In genomic region chr8:70211726-70212111, GRCm38 (mm10) we compare ENCODE assay signal across 8 mouse cellular contexts. TPM values are rescaled to one million over a fixed set of nuclear protein-coding genes. Genes with fewer than 3 reads are reported as not detected.
A peak's percentile ranks its signal among the peaks of the same experiment; 100 is the strongest.
DNase-seq lines count a peak whose midpoint lies in the region; ATAC-seq and TF ChIP-seq lines count a peak whose summit lies in the region.

No protein-coding gene starts in this region.

- WGBS in kidney, embryonic 15.5 days = 1% methylated on average over 31 of the region's 31 CpGs
- WGBS in embryonic facial prominence, embryonic 14.5 days = 3% methylated on average over 26 of the region's 31 CpGs
- 1% methylated on average over 31 of the region's 31 CpGs for WGBS in intestine, embryonic 16.5 days
- 3% methylated on average over 31 of the region's 31 CpGs for WGBS in midbrain, embryonic 15.5 days

- no peak for TF ChIP-seq RAD21 in MEL (IDR thresholded peaks at IDR 0.05; ENCODE audit: low read depth, low read length)

- peak overlapping the region; percentile 69 for H3K27ac ChIP-seq in kidney, embryonic 15.5 days
- H3K27ac ChIP-seq in MEL (ENCODE audit: control insufficient read depth, low read depth, low read length) = peak overlapping the region; percentile 22; the same call in 1 of the 2 replicates
- no peak overlapping the region for H3K27ac ChIP-seq in embryonic facial prominence, embryonic 14.5 days (replicated peaks; ENCODE audit: low read depth, low read length)
- H3K27ac ChIP-seq in intestine, embryonic 16.5 days (ENCODE audit: low read length) = peak overlapping the region; percentile 45; the same call in 1 of the 2 replicates
- H3K27ac ChIP-seq in midbrain, embryonic 15.5 days = peak overlapping the region; percentile 72; the same call in 1 of the 2 replicates

- no peaks in the 10 kb centered on the region for H3K9me3 ChIP-seq in kidney, embryonic 15.5 days (replicated peaks)
- H3K9me3 ChIP-seq in MEL (replicated peaks; ENCODE audit: insufficient read depth, low read length) = no peaks in the 10 kb centered on the region
- H3K9me3 ChIP-seq in embryonic facial prominence, embryonic 14.5 days (ENCODE audit: control insufficient read depth, low read length) = no peaks in the 10 kb centered on the region
- H3K9me3 ChIP-seq in intestine, embryonic 16.5 days (ENCODE audit: control insufficient read depth, low read length) = no peaks in the 10 kb centered on the region
- no peaks in the 10 kb centered on the region for H3K9me3 ChIP-seq in midbrain, embryonic 15.5 days

- no peak for TF ChIP-seq EP300 in MEL (IDR thresholded peaks at IDR 0.05; ENCODE audit: low read depth in 1 of 2, low read length in 2 of 2)

- H3K79me2 ChIP-seq in MEL (ENCODE audit: control insufficient read depth, insufficient read depth, low read length, poor library complexity) = peaks cover 24% of the 10 kb centered on the region

- H3K36me3 ChIP-seq in kidney, embryonic 15.5 days = no peaks in the 10 kb centered on the region
- H3K36me3 ChIP-seq in MEL (ENCODE audit: control insufficient read depth in 1 of 2, insufficient read depth in 2 of 2, low read length in 2 of 2) = peaks cover 0 to 30% of the 10 kb centered on the region in 2 experiments; a peak in 2 of 4 replicates
- no peaks in the 10 kb centered on the region for H3K36me3 ChIP-seq in embryonic facial prominence, embryonic 14.5 days (ENCODE audit: control insufficient read depth, insufficient read depth, low read length)
- no peaks in the 10 kb centered on the region for H3K36me3 ChIP-seq in intestine, embryonic 16.5 days (ENCODE audit: control insufficient read depth, insufficient read depth, low read length)
- H3K36me3 ChIP-seq in midbrain, embryonic 15.5 days (replicated peaks) = no peaks in the 10 kb centered on the region

- H3K9ac ChIP-seq in kidney, embryonic 15.5 days = peak overlapping the region; percentile 68
- peak overlapping the region; percentile 79 for H3K9ac ChIP-seq in MEL (ENCODE audit: control insufficient read depth, low read depth, low read length, poor library complexity, severe bottlenecking)
- peak overlapping the region; percentile 73 for H3K9ac ChIP-seq in embryonic facial prominence, embryonic 14.5 days (ENCODE audit: low read depth, low read length)
- peak overlapping the region; percentile 78 for H3K9ac ChIP-seq in intestine, embryonic 16.5 days (ENCODE audit: low read depth, low read length)
- H3K9ac ChIP-seq in midbrain, embryonic 15.5 days = peak overlapping the region; percentile 59

- H3K4me3 ChIP-seq in kidney, embryonic 15.5 days (replicated peaks) = peak overlapping the region; percentile 73
- peak overlapping the region; percentile 83 to 86 for H3K4me3 ChIP-seq in MEL (ENCODE audit: control insufficient read depth in 1 of 2, insufficient read depth in 1 of 2, low read depth in 2 of 2, low read length in 2 of 2)
- H3K4me3 ChIP-seq in embryonic facial prominence, embryonic 14.5 days (ENCODE audit: low read depth, low read length) = peak overlapping the region; percentile 78
- H3K4me3 ChIP-seq in intestine, embryonic 16.5 days (ENCODE audit: low read length) = peak overlapping the region; percentile 71
- H3K4me3 ChIP-seq in midbrain, embryonic 15.5 days = peak overlapping the region; percentile 57

- no peaks in the 10 kb centered on the region for H3K27me3 ChIP-seq in kidney, embryonic 15.5 days
- no peaks in the 10 kb centered on the region for H3K27me3 ChIP-seq in MEL (ENCODE audit: control insufficient read depth in 1 of 2, insufficient read depth in 2 of 2, low read length in 2 of 2)
- H3K27me3 ChIP-seq in embryonic facial prominence, embryonic 14.5 days (replicated peaks; ENCODE audit: control insufficient read depth, insufficient read depth, low read length) = peaks cover 6% of the 10 kb centered on the region; the same call in 1 of the 2 replicates
- H3K27me3 ChIP-seq in intestine, embryonic 16.5 days (replicated peaks; ENCODE audit: control insufficient read depth, insufficient read depth, low read length) = no peaks in the 10 kb centered on the region
- peaks cover 12% of the 10 kb centered on the region for H3K27me3 ChIP-seq in midbrain, embryonic 15.5 days (replicated peaks)

- ATAC-seq in kidney, embryonic 15.5 days (replicated peaks; ENCODE audit: low FRiP score) = peak; percentile 0; the same call in 1 of the 2 replicates
- ATAC-seq in embryonic facial prominence, embryonic 14.5 days (ENCODE audit: low read depth) = no peak
- peak; percentile 2; the same call in 1 of the 2 replicates for ATAC-seq in intestine, embryonic 16.5 days
- ATAC-seq in midbrain, embryonic 15.5 days (replicated peaks) = no peak

- DNase-seq in kidney, adult 8-10 months = no peak
- DNase-seq in MEL (ENCODE audit: low read depth, low spot score) = no peak
- DNase-seq in embryonic facial prominence, embryonic 14.5 days (ENCODE audit: low spot score) = no peak
- no peak for DNase-seq in natural killer cell, adult 2 months (ENCODE audit: low spot score in 2 of 2)
- no peak for DNase-seq in adrenal gland, adult 2 months

- H3K4me2 ChIP-seq in kidney, embryonic 15.5 days = peak overlapping the region; percentile 99
- peak overlapping the region; percentile 95 for H3K4me2 ChIP-seq in embryonic facial prominence, embryonic 14.5 days (ENCODE audit: low read depth, low read length)
- H3K4me2 ChIP-seq in intestine, embryonic 16.5 days (ENCODE audit: low read depth, low read length) = peak overlapping the region; percentile 98
- H3K4me2 ChIP-seq in midbrain, embryonic 15.5 days = peak overlapping the region; percentile 92

- TF ChIP-seq CTCF in MEL (IDR thresholded peaks at IDR 0.05 in 2 of 3, conservative IDR thresholded peaks at IDR 0.05 in 1 of 3; ENCODE audit: control insufficient read depth in 1 of 3, insufficient read depth in 1 of 3, low read depth in 2 of 3, low read length in 3 of 3, poor library complexity in 1 of 3, severe bottlenecking in 1 of 3) = no peak

- H3K4me1 ChIP-seq in kidney, embryonic 15.5 days = peaks cover 23% of the 10 kb centered on the region
- H3K4me1 ChIP-seq in MEL (ENCODE audit: control insufficient read depth in 1 of 2, insufficient read depth in 2 of 2, low read length in 2 of 2) = peaks cover 11 to 39% of the 10 kb centered on the region in 2 experiments
- peaks cover 13% of the 10 kb centered on the region; the same call in 1 of the 2 replicates for H3K4me1 ChIP-seq in embryonic facial prominence, embryonic 14.5 days (ENCODE audit: control insufficient read depth, insufficient read depth, low read length)
- H3K4me1 ChIP-seq in intestine, embryonic 16.5 days (ENCODE audit: control insufficient read depth, insufficient read depth, low read length) = 0 out of 2 replicates have a peak, but pooled peaks cover 5% of the 10 kb centered on the region
- peaks cover 23% of the 10 kb centered on the region for H3K4me1 ChIP-seq in midbrain, embryonic 15.5 days

- no peak for TF ChIP-seq POLR2A in MEL (IDR thresholded peaks at IDR 0.05; ENCODE audit: control insufficient read depth in 1 of 2, insufficient read depth in 1 of 2, low read depth in 1 of 2, low read length in 2 of 2, poor library complexity in 1 of 2)

RNA-seq across cellular contexts. Expression of gene Slc25a42, which starts 0.4 kb away (rescaled TPM):
- polyA plus RNA-seq in kidney, embryonic 15.5 days (2015; fragmentation: Nextera tagmentation; extraction: Ambion mirVana) = 4.8 and 5.1 TPM in 2 replicates
- total RNA-seq in MEL (2012; rRNA removed) = 4.4 and 5.2 TPM in 2 replicates
- 10 to 100 TPM in 1 of 2 experiments, not detected in 1; 12.1 TPM for polyA plus RNA-seq in MEL (2012; ENCODE audit: insufficient read depth in 1 of 2, insufficient read length in 2 of 2, low read depth in 1 of 2, low replicate concordance in 2 of 2, missing spikeins in 1 of 2)
- 4.0 and 5.4 TPM in 2 replicates for polyA plus RNA-seq in embryonic facial prominence, embryonic 14.5 days (2014; fragmentation: Nextera tagmentation; extraction: Ambion mirVana)
- polyA plus RNA-seq in intestine, embryonic 16.5 days (2015; fragmentation: Nextera tagmentation; extraction: Ambion mirVana) = 7.6 and 10.5 TPM in 2 replicates
- 8.7 and 10.9 TPM in 2 replicates for polyA plus RNA-seq in midbrain, embryonic 15.5 days (2015; fragmentation: Nextera tagmentation; extraction: Ambion mirVana)
- total RNA-seq in adrenal gland, adult 2 months (2021) = 10 to 100 TPM; 40.9 to 49.3 TPM
- polyA plus RNA-seq in adrenal gland, adult 2 months (2012; rRNA removed) = 72.6 and 85.8 TPM in 2 replicates

RNA-seq across cellular contexts. Expression of gene Sugp2, which starts 22.3 kb away (rescaled TPM):
- polyA plus RNA-seq in kidney, embryonic 15.5 days (2015; fragmentation: Nextera tagmentation; extraction: Ambion mirVana) = 29.6 and 31.6 TPM in 2 replicates
- 23.9 and 25.3 TPM in 2 replicates for total RNA-seq in MEL (2012; rRNA removed)
- polyA plus RNA-seq in MEL (2012; ENCODE audit: insufficient read depth in 1 of 2, insufficient read length in 2 of 2, low read depth in 1 of 2, low replicate concordance in 2 of 2, missing spikeins in 1 of 2) = 10 to 100 TPM in 1 of 2 experiments, not detected in 1; 27.4 TPM
- polyA plus RNA-seq in embryonic facial prominence, embryonic 14.5 days (2014; fragmentation: Nextera tagmentation; extraction: Ambion mirVana) = 27.1 and 32.7 TPM in 2 replicates
- polyA plus RNA-seq in intestine, embryonic 16.5 days (2015; fragmentation: Nextera tagmentation; extraction: Ambion mirVana) = 17.3 and 18.1 TPM in 2 replicates
- polyA plus RNA-seq in midbrain, embryonic 15.5 days (2015; fragmentation: Nextera tagmentation; extraction: Ambion mirVana) = 102 and 109 TPM in 2 replicates
- 10 to 100 TPM; 31.8 to 31.9 TPM for total RNA-seq in adrenal gland, adult 2 months (2021)
- polyA plus RNA-seq in adrenal gland, adult 2 months (2012; rRNA removed) = 34.8 and 36.2 TPM in 2 replicates

RNA-seq across cellular contexts. Expression of gene Armc6, which starts 22.5 kb away (rescaled TPM):
- 28.8 and 31.0 TPM in 2 replicates for polyA plus RNA-seq in kidney, embryonic 15.5 days (2015; fragmentation: Nextera tagmentation; extraction: Ambion mirVana)
- 50.2 and 63.9 TPM in 2 replicates for total RNA-seq in MEL (2012; rRNA removed)
- polyA plus RNA-seq in MEL (2012; ENCODE audit: insufficient read depth in 1 of 2, insufficient read length in 2 of 2, low read depth in 1 of 2, low replicate concordance in 2 of 2, missing spikeins in 1 of 2) = 10 to 100 TPM in 1 of 2 experiments, not detected in 1; 39.5 TPM
- 28.8 and 33.4 TPM in 2 replicates for polyA plus RNA-seq in embryonic facial prominence, embryonic 14.5 days (2014; fragmentation: Nextera tagmentation; extraction: Ambion mirVana)
- 25.1 and 29.0 TPM in 2 replicates for polyA plus RNA-seq in intestine, embryonic 16.5 days (2015; fragmentation: Nextera tagmentation; extraction: Ambion mirVana)
- 117 and 118 TPM in 2 replicates for polyA plus RNA-seq in midbrain, embryonic 15.5 days (2015; fragmentation: Nextera tagmentation; extraction: Ambion mirVana)
- total RNA-seq in adrenal gland, adult 2 months (2021) = 10 to 100 TPM; 10.8 to 11.5 TPM
- polyA plus RNA-seq in adrenal gland, adult 2 months (2012; rRNA removed) = 17.4 and 21.2 TPM in 2 replicates

RNA-seq across cellular contexts. Expression of gene Tmem161a, which starts 39.6 kb away (rescaled TPM):
- polyA plus RNA-seq in kidney, embryonic 15.5 days (2015; fragmentation: Nextera tagmentation; extraction: Ambion mirVana) = 71.8 and 76.3 TPM in 2 replicates
- total RNA-seq in MEL (2012; rRNA removed) = 45.1 and 50.7 TPM in 2 replicates
- 10 to 100 TPM in 1 of 2 experiments, not detected in 1; 51.4 TPM for polyA plus RNA-seq in MEL (2012; ENCODE audit: insufficient read depth in 1 of 2, insufficient read length in 2 of 2, low read depth in 1 of 2, low replicate concordance in 2 of 2, missing spikeins in 1 of 2)
- 46.4 and 55.2 TPM in 2 replicates for polyA plus RNA-seq in embryonic facial prominence, embryonic 14.5 days (2014; fragmentation: Nextera tagmentation; extraction: Ambion mirVana)
- 66.9 and 67.7 TPM in 2 replicates for polyA plus RNA-seq in intestine, embryonic 16.5 days (2015; fragmentation: Nextera tagmentation; extraction: Ambion mirVana)
- 60.9 and 62.0 TPM in 2 replicates for polyA plus RNA-seq in midbrain, embryonic 15.5 days (2015; fragmentation: Nextera tagmentation; extraction: Ambion mirVana)
- total RNA-seq in adrenal gland, adult 2 months (2021) = 10 to 100 TPM; 66.5 to 74.0 TPM
- 277 and 300 TPM in 2 replicates for polyA plus RNA-seq in adrenal gland, adult 2 months (2012; rRNA removed)

Comparison
In these comparisons a context has a peak if more than half of its experiments do, and no peak if none do; other contexts are left out.
1. ATAC-seq: peak in kidney, embryonic 15.5 days (single experiment) and intestine, embryonic 16.5 days (single experiment); none in embryonic facial prominence, embryonic 14.5 days (single experiment) and midbrain, embryonic 15.5 days (single experiment).
2. Peak in every context shown above with its lines, with median percentiles within 50 percentile points of each other: H3K4me2 ChIP-seq, H3K4me3 ChIP-seq and H3K9ac ChIP-seq.